Mouse (Mus musculus): ENCODE measurements around the gene Il17rc. TPM values are rescaled to one million over a fixed set of nuclear protein-coding genes. Genes with fewer than 3 reads are reported as not detected.

Il17rc gene
- polyA plus RNA-seq, 3 experiments from 2014 or later, result 0.32 to 0.47 TPM; not detected in 1

DNA sequence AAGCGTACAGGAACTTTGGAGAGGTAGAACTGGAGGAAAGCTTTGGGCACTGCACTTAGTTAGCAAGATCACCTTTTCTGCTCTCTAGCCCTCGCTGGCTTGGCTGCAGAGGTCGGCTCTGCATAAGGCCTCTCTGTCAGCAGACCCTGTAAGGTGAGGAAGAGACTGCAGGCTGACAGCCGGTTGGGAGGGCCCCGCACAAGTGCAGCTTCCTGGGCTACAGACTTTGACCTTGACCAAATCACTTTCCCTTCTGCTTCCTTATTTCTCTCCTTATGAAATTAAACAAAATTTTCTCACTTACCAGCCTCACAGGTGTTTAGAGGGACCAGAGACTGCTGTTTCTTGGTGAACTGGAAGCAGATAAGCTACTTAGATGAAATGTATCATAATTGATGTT lies 16.2 kb upstream of the Il17rc start:
- no peak for ATAC-seq

DNA sequence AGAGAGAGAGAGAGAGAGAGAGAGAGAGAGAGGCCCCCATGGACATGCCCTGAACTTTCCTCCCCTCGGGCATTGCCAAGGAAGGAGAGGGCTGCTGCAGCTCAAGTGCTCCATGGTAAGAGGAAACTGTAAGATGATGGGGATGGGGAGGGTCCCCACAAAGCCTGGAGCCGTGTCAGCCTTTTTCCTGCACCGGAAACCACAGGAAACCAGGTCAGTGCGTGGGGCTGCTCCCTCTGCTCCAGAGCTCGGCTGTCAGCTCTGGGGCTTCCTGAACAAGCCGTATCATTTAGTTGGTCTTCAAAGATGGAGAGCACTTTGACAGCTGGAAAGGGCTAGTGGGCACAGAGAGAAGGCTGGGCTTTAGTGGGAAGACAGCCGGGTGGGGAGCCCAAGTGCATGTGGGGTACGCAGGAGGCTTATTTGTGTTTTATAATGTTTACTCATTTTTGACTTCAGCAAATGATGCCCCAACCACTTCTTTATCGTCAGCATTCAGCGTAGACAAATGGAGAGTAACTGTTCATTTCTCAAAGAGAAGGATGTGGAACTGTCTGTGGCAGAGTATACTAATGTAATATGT lies 13.2 kb upstream of the Il17rc start, which contains the start of gene Il17re:
Gene Il17re, plus strand, starts transcription at position 533 of the 583 bp plus-strand sequence.
- no peak for ATAC-seq

DNA sequence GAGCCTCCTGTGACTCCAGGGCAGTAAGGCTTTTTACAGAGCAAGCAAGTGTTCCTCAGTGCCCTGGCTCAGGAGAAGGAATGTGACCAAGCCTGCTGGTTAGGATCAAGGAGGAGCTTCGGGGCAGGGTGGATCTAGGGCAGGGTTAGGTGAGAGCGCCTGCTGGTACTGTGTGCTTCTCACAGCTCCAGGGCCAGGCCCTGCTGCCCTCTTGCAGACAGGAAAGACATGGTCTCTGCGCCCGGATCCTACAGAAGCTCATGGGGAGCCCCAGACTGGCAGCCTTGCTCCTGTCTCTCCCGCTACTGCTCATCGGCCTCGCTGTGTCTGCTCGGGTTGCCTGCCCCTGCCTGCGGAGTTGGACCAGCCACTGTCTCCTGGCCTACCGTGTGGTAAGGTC lies 12.6 kb upstream of the Il17rc start:
- no peak for ATAC-seq

DNA sequence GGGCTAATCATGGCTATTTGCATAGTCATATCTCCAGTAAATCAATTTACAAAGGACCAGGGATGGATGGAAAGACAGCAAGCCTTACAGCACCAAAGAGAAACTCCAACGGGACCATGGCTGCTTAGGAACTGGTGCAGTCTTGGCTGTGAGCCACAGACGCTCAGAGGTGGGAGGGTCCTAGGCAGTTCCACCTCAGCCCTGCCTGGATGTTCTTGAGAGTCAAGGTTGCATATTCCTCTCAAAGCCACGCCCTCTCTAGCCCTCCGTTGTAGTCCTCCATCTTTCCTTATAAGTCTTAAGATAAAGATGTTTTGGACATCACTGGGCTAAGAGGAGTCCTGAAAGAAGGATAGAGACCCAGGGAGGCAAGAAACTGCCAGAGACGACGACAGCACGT lies 7.2 kb upstream of the Il17rc start:
- ATAC-seq, result no peak

DNA sequence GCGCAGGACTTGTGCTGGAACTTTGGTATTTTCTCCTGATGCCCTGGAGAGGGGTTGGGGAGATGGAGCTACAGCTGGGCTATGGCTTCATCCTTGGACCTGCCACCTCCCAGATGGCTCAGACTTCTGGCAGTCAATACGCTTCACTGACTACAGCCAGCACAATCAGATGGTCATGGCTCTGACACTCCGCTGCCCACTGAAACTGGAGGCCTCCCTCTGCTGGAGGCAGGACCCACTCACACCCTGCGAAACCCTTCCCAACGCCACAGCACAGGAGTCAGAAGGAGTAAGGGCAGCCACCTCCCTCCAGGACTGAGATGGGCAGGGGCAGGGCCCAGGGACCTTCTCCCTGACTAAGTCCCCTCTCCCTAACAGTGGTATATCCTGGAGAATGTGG lies 5.6 kb upstream of the Il17rc start:
- no peak for ATAC-seq

DNA sequence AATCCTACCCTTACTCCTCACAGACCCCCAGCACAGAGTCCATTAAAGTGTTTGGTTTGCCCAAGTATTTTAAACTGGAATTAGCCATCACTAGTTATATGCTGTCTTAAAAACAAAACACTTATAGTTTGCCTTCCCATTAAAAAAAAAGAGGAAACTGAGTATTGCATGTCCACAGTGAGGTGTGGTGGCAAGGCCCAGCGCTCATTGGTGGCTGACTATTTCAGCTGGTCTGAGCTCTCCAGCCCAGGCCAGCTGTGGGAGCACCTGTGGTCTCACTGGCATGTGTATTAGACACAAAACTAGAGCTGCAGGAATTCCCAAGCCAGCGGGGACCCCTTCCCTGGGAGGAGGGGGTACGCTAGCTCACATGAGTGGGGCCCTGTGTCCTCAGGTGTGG lies 2.7 kb upstream of the Il17rc start:
- no peak for ATAC-seq

DNA sequence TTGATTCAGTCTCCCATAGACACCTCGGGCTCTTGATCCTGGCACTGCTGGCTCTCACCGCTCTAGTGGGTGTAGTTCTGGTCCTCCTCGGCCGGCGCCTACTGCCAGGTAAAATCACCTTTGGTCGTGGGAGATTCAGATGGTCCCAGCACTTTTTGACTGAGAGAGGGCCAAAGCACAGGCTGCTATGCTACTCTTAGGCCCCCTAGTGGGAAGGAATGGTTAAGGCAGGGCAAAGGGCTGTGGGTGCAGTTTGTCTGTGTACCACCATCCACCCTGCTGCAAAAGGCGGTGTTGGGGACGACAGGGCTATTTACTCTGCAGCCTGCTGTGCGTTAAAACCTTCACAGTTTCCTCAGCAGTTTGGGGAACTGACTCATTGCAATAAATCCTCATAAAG lies 2.2 kb upstream of the Il17rc start:
- ATAC-seq, result peak; percentile 97

DNA sequence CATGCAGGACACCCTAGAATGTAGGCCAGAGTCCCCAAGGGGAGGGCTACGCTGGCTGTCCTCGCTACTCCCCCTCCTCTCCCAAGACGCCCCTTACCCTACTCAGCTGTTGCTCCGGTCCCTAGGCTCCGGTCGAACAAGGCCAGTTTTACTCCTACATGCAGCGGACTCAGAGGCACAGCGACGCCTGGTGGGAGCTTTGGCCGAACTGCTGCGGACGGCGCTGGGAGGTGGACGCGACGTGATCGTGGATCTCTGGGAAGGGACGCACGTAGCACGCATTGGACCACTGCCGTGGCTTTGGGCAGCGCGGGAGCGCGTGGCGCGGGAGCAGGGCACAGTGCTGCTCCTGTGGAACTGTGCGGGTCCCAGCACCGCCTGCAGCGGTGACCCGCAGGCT lies 1.8 kb upstream of the Il17rc start:
- peak; percentile 50 for ATAC-seq

DNA sequence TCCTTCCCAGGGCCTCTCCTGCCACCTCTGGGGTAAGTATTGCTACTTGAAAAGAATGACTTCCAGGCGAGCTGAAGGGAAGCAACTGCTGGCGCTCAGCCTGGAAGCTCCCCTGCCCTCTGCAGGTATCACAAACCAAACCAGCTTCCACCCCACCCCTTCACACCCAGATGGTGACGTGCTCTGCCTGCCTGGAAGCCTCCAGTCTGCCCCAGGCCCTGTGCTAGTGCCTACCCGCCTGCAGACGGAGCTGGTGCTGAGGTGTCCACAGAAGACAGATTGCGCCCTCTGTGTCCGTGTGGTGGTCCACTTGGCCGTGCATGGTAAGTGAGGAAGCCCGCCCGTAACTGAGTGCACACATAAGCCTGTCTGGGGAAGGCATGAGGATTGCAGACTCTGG lies 834 bp downstream of the Il17rc start:
- ATAC-seq, result no peak

DNA sequence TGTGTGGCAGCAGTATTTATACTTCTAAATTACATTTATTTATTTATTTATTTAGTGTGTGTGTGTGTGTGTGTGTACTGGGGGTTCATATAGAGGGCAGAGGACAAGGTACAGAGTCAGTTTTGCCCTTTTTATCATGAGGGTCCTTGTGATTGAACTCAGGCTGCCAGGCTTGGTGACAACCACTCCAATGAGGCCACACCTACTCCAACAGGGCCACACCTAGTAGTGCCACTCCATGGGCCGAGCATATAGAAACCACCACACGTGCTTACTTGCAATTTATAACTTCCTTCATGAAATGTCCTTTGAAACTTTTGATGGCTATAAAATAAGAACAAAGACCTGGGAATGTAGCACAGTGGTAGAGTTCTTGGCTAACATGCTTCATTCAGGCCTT lies 2.0 kb downstream of the Il17rc start:
- ATAC-seq, result no peak

DNA sequence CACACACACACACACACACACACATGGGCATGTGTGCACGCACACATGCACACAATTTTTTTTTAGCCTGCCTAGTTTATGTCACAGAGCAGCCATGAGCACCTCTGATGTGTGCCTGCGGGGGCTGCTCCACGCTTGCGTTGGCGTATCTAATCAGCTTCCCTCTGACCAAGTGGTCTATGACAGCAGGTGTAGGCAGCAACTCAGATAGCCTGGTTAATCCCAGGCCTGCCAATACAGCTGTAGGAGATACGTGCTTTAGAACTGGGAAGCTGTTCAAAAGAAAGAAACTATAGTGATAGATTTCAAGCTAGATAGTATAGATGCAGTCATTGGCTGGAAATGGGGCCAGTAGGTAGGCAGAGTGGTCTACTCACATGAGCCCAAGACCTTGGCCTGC lies 2.5 kb downstream of the Il17rc start:
- ATAC-seq, result no peak

DNA sequence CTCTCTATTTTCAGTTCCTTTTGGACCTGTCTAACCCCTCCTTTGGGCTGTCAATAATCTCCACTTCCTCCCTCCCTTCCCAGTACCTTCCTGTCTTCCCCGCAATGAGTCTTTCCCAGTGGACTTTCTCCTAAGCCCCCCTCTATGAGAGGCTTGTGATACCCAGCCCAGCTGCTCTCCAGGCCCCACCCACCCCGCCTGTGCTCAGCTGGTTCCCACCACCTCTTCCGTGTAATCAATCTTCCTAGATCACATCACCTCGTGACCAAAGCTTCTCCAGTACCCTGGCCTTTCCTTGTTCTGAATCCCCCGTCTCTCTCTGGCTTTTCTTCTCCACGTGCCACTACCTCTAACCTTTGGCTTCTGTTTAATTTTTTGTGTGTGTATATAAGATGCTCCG lies 6.1 kb downstream of the Il17rc start:
- ATAC-seq, result no peak

DNA sequence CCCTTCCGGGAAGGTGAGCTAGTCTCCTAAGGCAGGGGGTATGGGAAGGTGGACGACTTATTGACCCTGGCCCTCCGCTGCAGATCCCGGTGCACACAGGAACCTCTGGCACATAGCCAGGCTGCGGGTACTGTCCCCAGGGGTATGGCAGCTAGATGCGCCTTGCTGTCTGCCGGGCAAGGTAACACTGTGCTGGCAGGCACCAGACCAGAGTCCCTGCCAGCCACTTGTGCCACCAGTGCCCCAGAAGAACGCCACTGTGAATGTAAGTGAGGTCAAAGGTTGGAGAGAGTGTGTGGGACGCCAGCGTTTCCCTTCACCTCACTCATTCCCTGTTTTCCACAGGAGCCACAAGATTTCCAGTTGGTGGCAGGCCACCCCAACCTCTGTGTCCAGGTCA lies 7.7 kb downstream of the Il17rc start:
- ATAC-seq, result no peak

DNA sequence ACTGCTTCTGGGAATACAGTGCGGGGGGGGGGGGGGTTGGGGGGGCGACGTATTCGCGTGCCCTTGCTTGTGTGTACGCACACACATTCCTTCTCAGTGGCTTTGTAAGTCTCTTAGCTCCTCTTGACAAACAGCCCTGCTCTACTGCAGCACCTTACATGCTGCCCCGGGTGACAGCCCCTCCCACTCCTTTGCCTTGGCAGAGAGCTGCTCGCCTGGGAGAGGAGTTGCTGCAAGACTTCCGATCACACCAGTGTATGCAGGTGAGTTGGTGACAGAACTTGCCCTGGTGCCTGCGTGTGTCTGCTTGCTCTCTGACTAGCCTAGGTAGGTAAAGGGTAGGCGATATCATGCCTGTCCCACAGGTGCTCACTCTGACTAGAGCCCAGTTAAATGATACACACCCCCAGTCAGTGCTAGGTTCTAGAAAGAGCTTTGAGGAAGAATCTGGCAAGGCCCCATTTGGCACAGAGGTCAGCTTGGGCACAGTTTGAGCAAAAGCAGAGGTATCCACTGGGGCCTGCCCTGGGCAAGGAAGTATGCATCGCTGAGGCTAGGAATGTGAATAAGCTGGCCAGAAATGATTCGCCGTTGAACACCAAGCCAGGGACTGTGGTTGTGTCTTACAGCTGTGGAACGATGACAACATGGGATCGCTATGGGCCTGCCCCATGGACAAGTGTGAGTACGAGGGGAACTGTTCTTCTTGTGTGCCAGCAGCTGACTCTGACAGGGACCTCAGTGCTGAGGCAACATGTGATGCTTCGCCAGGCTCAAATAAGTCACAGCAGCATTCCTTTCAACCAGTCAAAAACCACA lies 9.5 kb downstream of the Il17rc start:
- ATAC-seq, result no peak

DNA sequence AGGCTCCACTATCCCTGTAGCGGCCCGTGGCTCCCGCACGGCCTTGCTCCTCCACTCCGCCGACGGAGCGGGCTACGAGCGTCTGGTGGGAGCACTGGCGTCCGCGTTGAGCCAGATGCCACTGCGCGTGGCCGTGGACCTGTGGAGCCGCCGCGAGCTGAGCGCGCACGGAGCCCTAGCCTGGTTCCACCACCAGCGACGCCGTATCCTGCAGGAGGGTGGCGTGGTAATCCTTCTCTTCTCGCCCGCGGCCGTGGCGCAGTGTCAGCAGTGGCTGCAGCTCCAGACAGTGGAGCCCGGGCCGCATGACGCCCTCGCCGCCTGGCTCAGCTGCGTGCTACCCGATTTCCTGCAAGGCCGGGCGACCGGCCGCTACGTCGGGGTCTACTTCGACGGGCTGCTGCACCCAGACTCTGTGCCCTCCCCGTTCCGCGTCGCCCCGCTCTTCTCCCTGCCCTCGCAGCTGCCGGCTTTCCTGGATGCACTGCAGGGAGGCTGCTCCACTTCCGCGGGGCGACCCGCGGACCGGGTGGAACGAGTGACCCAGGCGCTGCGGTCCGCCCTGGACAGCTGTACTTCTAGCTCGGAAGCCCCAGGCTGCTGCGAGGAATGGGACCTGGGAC lies 11.4 kb downstream of the Il17rc start:
- peak; percentile 32 for ATAC-seq

DNA sequence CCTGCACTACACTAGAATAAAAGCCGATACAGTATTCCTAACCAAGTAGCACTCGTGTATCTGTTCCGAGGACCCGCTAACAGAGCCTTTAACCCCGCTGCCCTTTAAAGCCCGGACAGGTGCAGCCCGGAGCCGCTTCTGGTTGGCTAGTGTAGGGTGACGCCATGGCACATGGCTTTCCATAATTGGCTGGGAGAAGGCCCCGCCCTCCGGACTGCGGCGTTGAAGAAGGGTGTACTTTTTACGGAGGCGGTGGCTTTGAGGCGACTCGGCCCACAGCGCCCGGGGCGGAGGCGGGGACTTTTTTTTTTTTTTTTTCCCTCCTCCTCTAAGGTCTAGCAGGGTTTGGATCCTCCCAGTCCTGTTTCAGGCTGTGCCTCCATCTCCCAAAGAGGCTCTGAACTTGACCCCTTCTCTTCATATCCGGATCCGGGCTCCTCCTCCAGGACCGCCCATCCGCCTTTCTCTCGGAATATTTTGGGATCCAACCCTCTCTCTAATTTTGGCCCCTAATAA lies 11.9 kb downstream of the Il17rc start, which contains the start of gene Creld1:
Gene Creld1, plus strand, starts transcription at position 198 of the 516 bp plus-strand sequence.
- ATAC-seq, result peak; percentile 97

DNA sequence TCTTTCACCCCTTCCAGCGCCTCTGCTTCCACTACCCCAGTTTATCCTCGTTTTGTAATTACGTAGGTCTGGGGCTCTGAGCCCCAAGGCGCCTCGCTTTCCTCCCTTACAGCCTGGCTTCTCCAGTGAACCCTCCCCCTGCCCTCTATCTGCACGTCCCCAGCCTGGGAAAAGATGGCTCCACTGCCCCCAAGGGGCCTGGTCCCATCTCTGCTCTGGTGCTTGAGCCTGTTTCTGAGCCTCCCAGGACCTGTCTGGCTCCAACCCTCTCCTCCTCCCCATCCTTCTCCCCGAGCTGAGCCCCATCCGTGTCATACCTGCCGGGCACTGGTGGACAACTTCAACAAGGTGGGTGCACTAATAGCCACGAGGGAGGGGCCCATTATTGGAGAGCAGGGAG lies 12.5 kb downstream of the Il17rc start:
- ATAC-seq, result peak; percentile 3

DNA sequence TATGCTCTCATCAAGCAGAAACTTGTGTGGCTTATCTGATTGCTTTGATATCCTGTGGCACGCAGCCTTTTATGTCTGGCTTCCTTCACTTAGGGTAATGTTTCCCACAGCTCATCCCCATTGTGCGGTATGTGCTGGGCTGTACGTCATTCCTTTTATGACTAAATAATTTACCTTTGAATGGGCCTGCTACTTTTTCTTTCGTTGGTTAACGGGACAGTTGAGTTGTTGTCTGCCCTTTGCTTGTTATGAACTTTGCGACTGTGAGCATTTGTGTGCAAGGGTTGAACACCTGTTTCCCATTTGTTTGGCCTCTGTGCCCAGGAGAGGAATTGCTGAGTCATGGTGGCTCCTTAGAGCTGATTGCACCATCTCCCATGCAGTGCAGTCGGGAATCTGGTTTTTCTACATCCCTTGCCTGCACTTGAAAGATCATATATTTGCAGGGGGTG lies 15.9 kb downstream of the Il17rc start:
- ATAC-seq, result no peak

DNA sequence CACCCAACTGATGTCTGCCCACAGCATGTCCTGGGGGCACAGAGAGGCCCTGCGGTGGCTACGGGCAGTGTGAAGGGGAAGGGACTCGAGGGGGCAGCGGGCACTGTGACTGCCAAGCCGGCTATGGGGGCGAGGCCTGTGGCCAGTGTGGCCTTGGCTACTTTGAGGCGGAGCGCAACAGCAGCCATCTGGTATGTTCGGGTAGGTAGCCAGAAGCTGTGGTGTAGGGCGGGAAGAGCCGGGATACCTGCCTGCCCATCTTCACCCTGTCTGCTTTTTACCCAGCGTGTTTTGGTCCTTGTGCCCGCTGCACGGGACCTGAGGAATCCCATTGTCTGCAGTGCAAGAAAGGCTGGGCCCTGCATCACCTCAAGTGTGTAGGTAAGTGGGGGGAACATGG lies 18.2 kb downstream of the Il17rc start:
- no peak for ATAC-seq

DNA sequence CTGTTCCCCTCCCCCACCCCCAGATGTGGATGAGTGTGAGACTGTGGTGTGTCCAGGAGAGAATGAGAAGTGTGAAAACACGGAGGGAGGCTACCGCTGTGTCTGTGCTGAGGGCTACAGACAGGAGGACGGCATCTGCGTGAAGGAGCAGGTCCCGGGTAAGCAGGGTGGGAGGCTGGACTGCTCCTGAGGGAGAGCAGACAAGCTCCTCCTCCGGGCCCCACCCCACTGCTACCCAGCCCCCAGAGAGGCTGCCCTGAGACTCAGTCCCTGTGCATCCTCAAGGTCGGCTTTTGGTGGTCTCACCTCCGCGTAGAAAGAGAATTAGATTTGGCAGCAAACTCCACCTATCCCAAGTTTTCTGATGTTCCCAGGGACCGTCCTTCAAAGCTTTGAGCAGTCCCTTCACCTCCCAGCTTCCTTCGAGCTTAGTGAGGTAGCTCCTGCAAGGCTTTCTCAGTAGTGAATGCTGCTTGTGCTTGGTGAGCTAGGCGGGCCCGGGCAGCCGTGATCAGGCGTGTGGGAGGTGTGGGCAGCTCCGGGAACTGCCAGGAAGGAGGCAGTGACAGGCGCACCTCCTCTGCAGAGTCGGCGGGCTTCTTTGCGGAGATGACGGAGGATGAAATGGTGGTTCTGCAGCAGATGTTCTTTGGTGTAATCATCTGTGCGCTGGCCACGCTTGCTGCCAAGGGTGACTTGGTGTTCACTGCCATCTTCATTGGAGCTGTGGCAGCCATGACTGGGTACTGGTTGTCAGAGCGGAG lies 21.1 kb downstream of the Il17rc start:
- ATAC-seq, result no peak

DNA sequence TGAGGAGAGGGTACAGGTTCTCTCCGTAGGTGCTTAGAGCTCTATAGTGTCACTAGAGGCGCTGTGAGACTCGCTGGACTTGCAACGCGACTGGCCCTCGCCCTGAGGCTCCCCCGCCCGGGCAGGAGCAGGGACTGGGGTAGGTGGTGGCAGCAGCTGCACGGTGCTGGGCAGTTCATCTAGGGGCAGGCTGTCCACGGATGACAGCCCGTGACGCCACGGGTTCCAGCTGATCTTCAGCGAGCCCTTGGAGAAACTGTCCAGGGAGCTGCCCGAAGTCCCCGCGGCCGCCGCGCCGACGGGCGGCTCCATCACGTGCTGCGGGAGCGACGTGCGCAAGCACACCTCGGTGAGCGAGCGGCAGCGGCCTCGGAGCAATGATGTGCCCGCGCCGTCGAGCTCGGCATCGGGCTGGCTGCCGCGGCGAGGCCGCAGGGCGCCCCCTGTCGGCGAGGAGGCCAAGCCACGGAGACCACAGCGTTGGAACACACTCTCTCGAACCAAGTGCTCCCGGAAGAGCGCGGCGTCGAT lies 23.1 kb downstream of the Il17rc start:
- peak; percentile 90 for ATAC-seq

DNA sequence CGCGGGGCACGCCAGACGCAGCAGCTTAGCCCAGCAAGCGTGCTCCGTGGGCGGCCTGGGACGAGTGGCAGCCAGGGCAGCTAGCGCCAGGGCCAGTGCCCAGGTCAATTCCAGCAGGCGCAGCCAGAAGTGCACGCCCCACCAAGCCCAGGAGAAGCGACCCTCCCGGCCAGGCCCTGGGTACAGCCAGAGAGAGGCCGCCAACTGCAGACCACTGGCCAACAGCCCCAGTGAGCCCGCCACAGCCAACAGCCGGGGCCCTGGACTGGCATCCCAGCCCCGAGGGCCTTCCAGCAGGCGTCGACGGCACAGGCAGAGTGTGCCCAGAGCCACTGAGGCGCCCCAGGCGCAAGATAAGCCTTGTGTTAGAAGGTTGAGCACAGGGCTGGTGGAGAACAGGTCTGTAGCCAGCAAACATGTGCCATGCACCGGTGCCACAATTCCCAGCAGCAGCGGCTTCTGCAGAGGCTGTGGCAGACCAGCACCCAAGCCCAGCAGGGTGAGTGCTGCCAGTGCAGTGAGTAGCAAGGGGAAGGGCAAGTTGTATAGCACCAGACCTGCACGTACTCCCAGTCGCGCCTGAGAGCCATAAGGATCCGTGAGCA lies 23.9 kb downstream of the Il17rc start:
- no peak for ATAC-seq

Data from inflammation-experienced regulatory T-cells, adult 6 months (primary cell).